Mouse (Mus musculus): Measurements from ENCODE around the gene Gm20821. TPM values are rescaled to one million over a fixed set of nuclear protein-coding genes. Genes with fewer than 3 reads are reported as not detected.
"Not testable (repeated sequence)": the region's sequence is repeated elsewhere in the genome, so short reads cannot be mapped to it uniquely, and the experiment has no call there.

Gm20821 gene
- not detected in 2 replicates for polyA plus RNA-seq (2015; fragmentation: Nextera tagmentation; extraction: Ambion mirVana)

DNA sequence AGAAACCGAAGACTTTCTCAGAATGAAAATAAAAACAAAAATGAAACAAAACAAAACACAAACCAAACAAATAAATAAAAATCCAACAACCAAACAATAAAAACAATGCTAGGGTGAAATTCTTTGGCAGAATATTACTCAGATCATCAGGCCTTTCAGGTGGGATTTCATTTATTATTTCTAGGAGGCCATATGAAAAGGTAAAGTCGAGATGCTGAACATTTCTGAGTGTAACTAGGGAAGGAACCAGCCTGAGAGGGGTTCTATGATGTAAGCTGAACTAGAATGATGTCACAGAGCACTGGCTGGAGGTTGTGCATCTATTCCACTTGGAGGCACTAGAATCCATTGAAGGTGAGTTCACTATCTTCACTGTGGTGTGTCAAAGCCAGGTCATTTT lies at the start of gene Gm20821:
TSS of gene Gm20821 (plus strand) at position 301 of the 400 bp plus-strand sequence.
- WGBS, result 39% methylated on average over 2 of the region's 2 CpGs

More for the DNA sequence above, at the start of gene Gm20821:
- H3K27me3 ChIP-seq (replicated peaks); H3K4me3 ChIP-seq (replicated peaks); H3K27ac ChIP-seq; ATAC-seq; H3K9me3 ChIP-seq; H3K4me2 ChIP-seq (replicated peaks); H3K9ac ChIP-seq; H3K4me1 ChIP-seq (replicated peaks); H3K36me3 ChIP-seq: not testable (repeated sequence)
